Mouse (Mus musculus) adrenal gland, adult 2 months (tissue): ENCODE data around the gene Olfr490. TPM values are rescaled to one million over a fixed set of nuclear protein-coding genes. Genes with fewer than 3 reads are reported as not detected.

Source experiments
- DNase-seq: peaks from one replicate; pipeline ENCODE4 v3.0.0; 2021
- long read RNA-seq: library from polyadenylated mRNA; stranded (forward); transcript quantifications from one replicate; pipeline ENCODE4 v2.0.0, GENCODE M21; 2021
- polyA plus RNA-seq: library from polyadenylated mRNA; depleted of rRNA; stranded (reverse); fragments of >200 nt; gene quantifications from 2 replicates; pipeline ENCODE4 v1.2.3, GENCODE M21; 2012; rRNA removed
- total RNA-seq, 2 experiments: library from RNA; stranded (reverse); gene quantifications; 2 replicates each; pipeline ENCODE4 v1.2.3; 2021

Gene Olfr490
- not detected for total RNA-seq
- not detected in 2 replicates for polyA plus RNA-seq
- long read RNA-seq = 0 reads

GRCm38 (mm10) chr7:108288834-108289233, at the start of gene Olfr490:
Gene Olfr490 (minus strand): TSS chr7:108288934.
- no peak for DNase-seq

- DNase-seq = no peak
Observed at GRCm38 (mm10) chr7:108323574-108323973, 34.8 kb upstream of the Olfr490 start, which contains the start of gene Olfr492. Gene Olfr492 (minus strand): TSS chr7:108323674.

GRCm38 (mm10) chr7:108313151-108313550, 24.4 kb upstream of the Olfr490 start, which contains the start of gene Olfr491:
Gene Olfr491 (plus strand): TSS chr7:108313451.
- DNase-seq = no peak

- DNase-seq = no peak
Observed at GRCm38 (mm10) chr7:108258247-108258646, 30.5 kb downstream of the Olfr490 start, which contains the start of gene Olfr488. Gene Olfr488 (minus strand): TSS chr7:108258347.

Other genes starting within 250 kb of the Olfr490 start
- gene Olfr479, start 238.2 kb downstream of the Olfr490 start, total RNA-seq = not detected
- gene Olfr479, start 238.2 kb downstream of the Olfr490 start, polyA plus RNA-seq = not detected in 2 replicates
- gene Olfr480, start 221.6 kb downstream of the Olfr490 start, total RNA-seq = not detected
- gene Olfr480, start 221.6 kb downstream of the Olfr490 start, polyA plus RNA-seq = not detected in 2 replicates
- not detected for gene Olfr481, start 209.1 kb downstream of the Olfr490 start, total RNA-seq
- not detected in 2 replicates for gene Olfr481, start 209.1 kb downstream of the Olfr490 start, polyA plus RNA-seq
- gene Olfr482, start 191.3 kb downstream of the Olfr490 start, total RNA-seq = 1 to 10 TPM; 1.5 to 3.5 TPM
- not detected in 2 replicates for gene Olfr482, start 191.3 kb downstream of the Olfr490 start, polyA plus RNA-seq
- not detected for gene Olfr483, start 188.1 kb downstream of the Olfr490 start, total RNA-seq
- not detected in 2 replicates for gene Olfr483, start 188.1 kb downstream of the Olfr490 start, polyA plus RNA-seq
- gene Olfr484, start 161.5 kb downstream of the Olfr490 start, total RNA-seq = not detected
- not detected in 2 replicates for gene Olfr484, start 161.5 kb downstream of the Olfr490 start, polyA plus RNA-seq
- gene Olfr485, start 129.1 kb downstream of the Olfr490 start, total RNA-seq = not detected
- not detected in 2 replicates for gene Olfr485, start 129.1 kb downstream of the Olfr490 start, polyA plus RNA-seq
- not detected for gene Olfr486, start 116.2 kb downstream of the Olfr490 start, total RNA-seq
- not detected in 2 replicates for gene Olfr486, start 116.2 kb downstream of the Olfr490 start, polyA plus RNA-seq
- not detected for gene Olfr487, start 74.3 kb downstream of the Olfr490 start, total RNA-seq
- gene Olfr487, start 74.3 kb downstream of the Olfr490 start, polyA plus RNA-seq = not detected in 2 replicates
- not detected for gene Olfr488, start 30.6 kb downstream of the Olfr490 start, total RNA-seq
- gene Olfr488, start 30.6 kb downstream of the Olfr490 start, polyA plus RNA-seq = not detected in 2 replicates
- not detected for gene Olfr491, start 24.5 kb upstream of the Olfr490 start, total RNA-seq
- not detected in 2 replicates for gene Olfr491, start 24.5 kb upstream of the Olfr490 start, polyA plus RNA-seq
- gene Olfr492, start 34.7 kb upstream of the Olfr490 start, total RNA-seq = not detected
- not detected in 2 replicates for gene Olfr492, start 34.7 kb upstream of the Olfr490 start, polyA plus RNA-seq
- not detected for gene Olfr493, start 58.0 kb upstream of the Olfr490 start, total RNA-seq
- gene Olfr493, start 58.0 kb upstream of the Olfr490 start, polyA plus RNA-seq = not detected in 2 replicates
- gene Olfr494, start 76.4 kb upstream of the Olfr490 start, total RNA-seq = not detected
- gene Olfr494, start 76.4 kb upstream of the Olfr490 start, polyA plus RNA-seq = not detected in 2 replicates
- gene Olfr495, start 104.2 kb upstream of the Olfr490 start, total RNA-seq = not detected
- not detected in 2 replicates for gene Olfr495, start 104.2 kb upstream of the Olfr490 start, polyA plus RNA-seq
- gene Olfr497, start 131.5 kb upstream of the Olfr490 start, total RNA-seq = not detected
- not detected in 2 replicates for gene Olfr497, start 131.5 kb upstream of the Olfr490 start, polyA plus RNA-seq
- gene Olfr498, start 176.4 kb upstream of the Olfr490 start, total RNA-seq = not detected
- not detected in 2 replicates for gene Olfr498, start 176.4 kb upstream of the Olfr490 start, polyA plus RNA-seq
- not detected for gene Olfr502, start 236.1 kb upstream of the Olfr490 start, total RNA-seq
- gene Olfr502, start 236.1 kb upstream of the Olfr490 start, polyA plus RNA-seq = not detected in 2 replicates